ENCODE assay signal across 16 mouse cellular contexts in genomic region chr16:50182561-50182960, GRCm38 (mm10).
"Had no signal": no experiment of that assay in that cellular context is flagged by ENCODE, and none has a peak within 500 bp of the region (broad histone marks: within the 10 kb centered on the region; RNA-seq: fewer than 3 reads in every experiment).

No protein-coding gene starts in this region.

- H3K9me3 ChIP-seq: neural tube, embryonic 13.5 days; neural tube, embryonic 15.5 days; stomach, embryonic 15.5 days had no signal

- H3K27me3 ChIP-seq: neural tube, embryonic 13.5 days; neural tube, embryonic 15.5 days; stomach, embryonic 15.5 days had no signal

- H3K9ac ChIP-seq: neural tube, embryonic 13.5 days; neural tube, embryonic 15.5 days; stomach, embryonic 15.5 days had no signal

- H3K4me3 ChIP-seq: neural tube, embryonic 13.5 days; neural tube, embryonic 15.5 days; stomach, embryonic 15.5 days had no signal

- H3K4me2 ChIP-seq: neural tube, embryonic 13.5 days; neural tube, embryonic 15.5 days; stomach, embryonic 15.5 days had no signal

- H3K4me1 ChIP-seq: neural tube, embryonic 15.5 days; stomach, embryonic 15.5 days had no signal

- DNase-seq: retina, postnatal 1 day; right cerebral cortex, adult 18-20 months; right cerebral cortex, postnatal 14 days; right cerebral cortex, postnatal 25 days; right cerebral cortex, postnatal 4 days; spleen, adult 18-20 months; thymus, adult 18-20 months; thymus, adult 2 months; thymus, postnatal 14 days; thymus, postnatal 25 days; thymus, postnatal 36 days; thymus, postnatal 4 days had no signal

- H3K36me3 ChIP-seq: neural tube, embryonic 13.5 days; neural tube, embryonic 15.5 days; stomach, embryonic 15.5 days had no signal

- H3K27ac ChIP-seq: neural tube, embryonic 13.5 days; neural tube, embryonic 15.5 days; stomach, embryonic 15.5 days; stomach, postnatal 0 days had no signal
